Mouse (Mus musculus): ENCODE measurements at regions not wholly inside any gene's neighbourhood (a gene's known extent, or its start where the extent isn't known, plus 50 kb on each side); places are given as distances from the start of the nearest gene placed in this dataset.

DNA sequence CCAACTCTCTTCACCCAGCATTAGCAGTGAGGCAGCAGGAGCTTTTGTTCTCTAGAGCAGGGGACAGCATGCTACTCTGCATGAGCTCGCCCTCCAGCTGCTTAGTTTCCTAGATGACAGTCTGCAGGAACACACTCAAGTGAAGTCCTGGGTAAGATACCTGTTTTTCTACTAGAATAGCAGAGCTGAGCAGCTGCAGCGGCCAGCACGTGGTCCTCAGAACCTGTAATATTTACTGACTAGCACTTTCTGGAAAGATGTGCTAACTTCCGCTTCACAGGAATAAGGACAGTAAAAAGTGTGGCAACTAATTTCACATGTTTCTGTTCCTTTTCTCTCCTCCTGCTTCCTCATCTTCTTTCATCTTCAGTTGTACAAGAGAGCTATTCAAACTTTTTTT is 73.7 kb upstream of the P2ry1 start:
- Histone ChIP-seq H3K4me1 (ENCODE audit: control insufficient read depth, insufficient read depth, low read length) (no peaks in the 10 kb centered on the region), H3K4me3 (ENCODE audit: low read depth, low read length) (no peak overlapping the region), H3K9me3 (replicated peaks; ENCODE audit: control insufficient read depth, insufficient read depth, low read length, poor library complexity, severe bottlenecking) (no peaks in the 10 kb centered on the region), H3K27me3 (ENCODE audit: control insufficient read depth, insufficient read depth, low read length, poor library complexity, severe bottlenecking) (no peaks in the 10 kb centered on the region), H3K27ac (ENCODE audit: insufficient read depth, low read length) (no peak overlapping the region), H3K36me3 (ENCODE audit: control insufficient read depth, insufficient read depth, low read length, poor library complexity, severe bottlenecking) (no peaks in the 10 kb centered on the region), H3K9ac (ENCODE audit: low read depth, poor library complexity, severe bottlenecking) (no peak overlapping the region)
- TF ChIP-seq POLR2A (IDR thresholded peaks at IDR 0.05; ENCODE audit: insufficient read depth, low read length) (no peak), EP300 (IDR thresholded peaks at IDR 0.05; ENCODE audit: insufficient read depth, low read depth, low read length) (no peak), CTCF (IDR thresholded peaks at IDR 0.05; ENCODE audit: low read depth, low read length) (no peak)

DNA sequence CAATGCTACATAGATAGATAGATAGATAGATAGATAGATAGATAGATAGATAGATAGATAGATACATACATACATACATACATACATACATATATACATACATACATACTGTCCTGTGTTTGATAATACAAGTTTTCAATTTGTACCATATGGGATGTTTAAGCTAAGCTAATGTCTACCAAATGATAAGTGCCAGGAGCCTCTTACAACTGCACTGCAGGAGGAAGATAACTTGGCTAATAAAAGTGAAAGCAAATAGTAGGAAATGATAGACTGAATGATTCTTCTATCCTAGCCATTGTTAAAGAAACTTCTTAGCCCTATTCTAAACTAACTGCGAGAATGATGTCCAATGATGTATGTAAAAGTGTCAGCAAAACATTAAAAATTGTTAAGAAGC is 68.1 kb upstream of the P2ry1 start:
- H3K27ac ChIP-seq (ENCODE audit: insufficient read depth, low read length) = no peak overlapping the region
- H3K4me3 ChIP-seq (ENCODE audit: low read depth, low read length) = no peak overlapping the region
- no peaks in the 10 kb centered on the region for H3K9me3 ChIP-seq (replicated peaks; ENCODE audit: control insufficient read depth, insufficient read depth, low read length, poor library complexity, severe bottlenecking)
- no peak for TF ChIP-seq EP300 (IDR thresholded peaks at IDR 0.05; ENCODE audit: insufficient read depth, low read depth, low read length)
- TF ChIP-seq CTCF (IDR thresholded peaks at IDR 0.05; ENCODE audit: low read depth, low read length) = no peak
- no peak for TF ChIP-seq POLR2A (IDR thresholded peaks at IDR 0.05; ENCODE audit: insufficient read depth, low read length)
- H3K36me3 ChIP-seq (ENCODE audit: control insufficient read depth, insufficient read depth, low read length, poor library complexity, severe bottlenecking) = no peaks in the 10 kb centered on the region
- H3K4me1 ChIP-seq (ENCODE audit: control insufficient read depth, insufficient read depth, low read length) = no peaks in the 10 kb centered on the region
- H3K27me3 ChIP-seq (ENCODE audit: control insufficient read depth, insufficient read depth, low read length, poor library complexity, severe bottlenecking) = no peaks in the 10 kb centered on the region
- no peak overlapping the region for H3K9ac ChIP-seq (ENCODE audit: low read depth, poor library complexity, severe bottlenecking)

DNA sequence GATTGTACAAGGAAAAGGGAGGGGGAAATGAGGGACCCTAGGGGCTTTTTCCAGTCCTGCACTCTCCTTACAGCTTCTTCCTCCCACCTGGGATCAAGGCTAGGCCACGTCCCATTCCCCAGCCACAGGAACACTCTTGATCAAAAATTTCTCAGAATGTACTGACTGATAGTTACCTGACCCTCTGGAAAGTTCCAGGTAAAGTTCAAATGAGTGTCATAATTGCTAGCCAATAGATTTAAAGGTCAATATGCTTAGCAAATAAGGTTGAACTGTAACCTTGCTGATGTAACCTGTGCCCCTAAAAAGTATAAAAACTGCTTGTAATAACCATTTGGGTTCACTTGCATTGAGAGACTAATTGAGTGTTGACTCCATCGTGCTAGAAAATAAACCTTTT is 61.1 kb upstream of the P2ry1 start:
- H3K4me3 ChIP-seq (ENCODE audit: low read depth, low read length) = no peak overlapping the region
- H3K27ac ChIP-seq (ENCODE audit: insufficient read depth, low read length) = no peak overlapping the region
- H3K9me3 ChIP-seq (replicated peaks; ENCODE audit: control insufficient read depth, insufficient read depth, low read length, poor library complexity, severe bottlenecking) = no peaks in the 10 kb centered on the region
- H3K4me1 ChIP-seq (ENCODE audit: control insufficient read depth, insufficient read depth, low read length) = no peaks in the 10 kb centered on the region
- no peaks in the 10 kb centered on the region; the same call in 1 of the 2 replicates for H3K27me3 ChIP-seq (ENCODE audit: control insufficient read depth, insufficient read depth, low read length, poor library complexity, severe bottlenecking)
- TF ChIP-seq EP300 (IDR thresholded peaks at IDR 0.05; ENCODE audit: insufficient read depth, low read depth, low read length) = no peak
- no peaks in the 10 kb centered on the region for H3K36me3 ChIP-seq (ENCODE audit: control insufficient read depth, insufficient read depth, low read length, poor library complexity, severe bottlenecking)
- no peak overlapping the region for H3K9ac ChIP-seq (ENCODE audit: low read depth, poor library complexity, severe bottlenecking)

DNA sequence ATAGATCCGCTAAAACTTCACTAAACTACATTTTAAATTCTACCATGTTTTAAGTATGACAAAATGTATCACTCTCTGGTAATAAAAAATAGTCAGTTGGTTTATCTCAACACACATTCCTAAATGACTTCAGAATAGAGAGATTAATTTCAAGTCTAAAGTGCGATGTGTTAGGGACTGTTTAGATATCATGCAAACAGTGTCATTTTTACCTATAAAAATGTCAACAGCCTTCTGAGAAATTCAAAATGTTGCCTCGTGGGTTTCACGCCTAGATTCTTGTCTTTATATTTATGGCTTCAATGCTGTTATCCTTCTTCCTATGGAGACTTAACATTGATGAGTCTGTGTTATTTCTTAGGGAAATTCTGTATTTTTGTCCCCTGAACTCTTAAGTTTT is 53.7 kb upstream of the P2ry1 start:
- no peaks in the 10 kb centered on the region for H3K4me1 ChIP-seq (ENCODE audit: control insufficient read depth, insufficient read depth, low read length)
- TF ChIP-seq CTCF (IDR thresholded peaks at IDR 0.05; ENCODE audit: low read depth, low read length) = no peak
- no peak for TF ChIP-seq EP300 (IDR thresholded peaks at IDR 0.05; ENCODE audit: insufficient read depth, low read depth, low read length)
- no peak for TF ChIP-seq POLR2A (IDR thresholded peaks at IDR 0.05; ENCODE audit: insufficient read depth, low read length)
- H3K27ac ChIP-seq (ENCODE audit: insufficient read depth, low read length) = no peak overlapping the region
- no peaks in the 10 kb centered on the region for H3K36me3 ChIP-seq (ENCODE audit: control insufficient read depth, insufficient read depth, low read length, poor library complexity, severe bottlenecking)
- H3K9me3 ChIP-seq (replicated peaks; ENCODE audit: control insufficient read depth, insufficient read depth, low read length, poor library complexity, severe bottlenecking) = no peaks in the 10 kb centered on the region
- H3K4me3 ChIP-seq (ENCODE audit: low read depth, low read length) = no peak overlapping the region
- H3K27me3 ChIP-seq (ENCODE audit: control insufficient read depth, insufficient read depth, low read length, poor library complexity, severe bottlenecking) = no peaks in the 10 kb centered on the region; the same call in 1 of the 2 replicates
- H3K9ac ChIP-seq (ENCODE audit: low read depth, poor library complexity, severe bottlenecking) = no peak overlapping the region
